Mouse (Mus musculus) midbrain, embryonic 11.5 days (tissue): ENCODE measurements around the gene Elmo1. TPM values are rescaled to one million over a fixed set of nuclear protein-coding genes. Genes with fewer than 3 reads are reported as not detected.
A peak's percentile ranks its signal among the peaks of the same experiment; 100 is the strongest.

Experiments used
- ATAC-seq: fragments of 200-750 bp; cut with Nextera tagmentation; 2 replicates; pipeline ENCODE4 v1.8.0; 2017; ENCODE audit warnings: moderate TSS enrichment, moderate library complexity; ENCODE audit not compliant: low FRiP score
- DNase-seq: peaks from one replicate; pipeline ENCODE4 v3.0.0; 2015; ENCODE audit warnings: low spot score; ENCODE audit errors: missing footprints
- H3K27ac ChIP-seq: fragments of 300-500 bp; sonication (generic); 2 replicates; pipeline ENCODE4 v1.5.1; 2014; ENCODE audit warnings: low read depth, low read length
- H3K27me3 ChIP-seq: fragments of 300-500 bp; sonication (generic); 2 replicates; pipeline ENCODE4 v1.6.1; 2014; ENCODE audit warnings: mild to moderate bottlenecking, low read length, moderate library complexity, mixed read lengths; ENCODE audit not compliant: control insufficient read depth, insufficient read depth
- H3K36me3 ChIP-seq: fragments of 300-500 bp; sonication (generic); 2 replicates; pipeline ENCODE4 v1.6.1; 2014; ENCODE audit warnings: mild to moderate bottlenecking, low read length, moderate library complexity, mixed read lengths; ENCODE audit not compliant: control insufficient read depth, insufficient read depth
- H3K4me1 ChIP-seq: fragments of 300-500 bp; sonication (generic); 2 replicates; pipeline ENCODE4 v1.6.1; 2014; ENCODE audit warnings: low read length; ENCODE audit not compliant: control insufficient read depth, insufficient read depth
- H3K4me2 ChIP-seq: fragments of 300-500 bp; sonication (generic); 2 replicates; pipeline ENCODE4 v1.6.1; 2014; ENCODE audit warnings: mild to moderate bottlenecking, moderate library complexity
- H3K4me3 ChIP-seq: fragments of 300-500 bp; sonication (generic); 2 replicates; pipeline ENCODE4 v1.5.1; 2014; ENCODE audit warnings: low read depth, low read length
- H3K9ac ChIP-seq: fragments of 300-500 bp; sonication (generic); 2 replicates; pipeline ENCODE4 v1.6.1; 2014; ENCODE audit warnings: low read length
- H3K9me3 ChIP-seq: fragments of 300-500 bp; sonication (generic); 2 replicates; pipeline ENCODE4 v1.6.1; 2016; ENCODE audit warnings: low read length; ENCODE audit not compliant: control insufficient read depth
- WGBS: fragments of 180-500 bp; shearing (Covaris S2); extraction: QIAGEN DNeasy Blood & Tissue Kit; methylation state at CpG from one replicate; pipeline ENCODE4 v1.1.7; 2014; 5-methylcytosine and 5-hydroxymethylcytosine counted together
- polyA plus RNA-seq: library from polyadenylated mRNA; unstranded; fragments of >200 nt; fragmentation: Nextera tagmentation; extraction: Ambion mirVana; gene quantifications from 2 replicates; pipeline ENCODE4 v1.2.1, GENCODE M21; 2014

Gene Elmo1
- polyA plus RNA-seq, 1 experiment from 2014 or later: 19.1 TPM

- Histone ChIP-seq H3K9ac (no peak overlapping the region), H3K27me3 (no peaks in the 10 kb centered on the region), H3K4me2 (no peak overlapping the region), H3K27ac (no peak overlapping the region), H3K4me1 (0 out of 2 replicates have a peak, but pooled peaks cover 1% of the 10 kb centered on the region), H3K36me3 (no peaks in the 10 kb centered on the region), H3K4me3 (no peak overlapping the region), H3K9me3 (no peaks in the 10 kb centered on the region)
- 93% methylated on average over 1 of the region's 1 CpGs for WGBS
- ATAC-seq (no peak), DNase-seq (no peak)
Measured at GRCm38 (mm10) chr13:20467381-20467780, 377.0 kb downstream of the Elmo1 start.

GRCm38 (mm10) chr13:20471732-20472131 lies 381.3 kb downstream of the Elmo1 start:
- WGBS: 11% methylated on average over 6 of the region's 6 CpGs
- H3K9me3 ChIP-seq: no peaks in the 10 kb centered on the region
- peak overlapping the region; percentile 10; the same call in 1 of the 2 replicates for H3K9ac ChIP-seq
- ATAC-seq: peak; percentile 61
- no peaks in the 10 kb centered on the region for H3K27me3 ChIP-seq
- no peaks in the 10 kb centered on the region for H3K36me3 ChIP-seq
- H3K27ac ChIP-seq: peak overlapping the region; percentile 46; the same call in 1 of the 2 replicates
- H3K4me1 ChIP-seq: peaks cover 9% of the 10 kb centered on the region; the same call in 1 of the 2 replicates
- H3K4me3 ChIP-seq: peak overlapping the region; percentile 32; the same call in 1 of the 2 replicates
- DNase-seq: peak; percentile 96
- peak overlapping the region; percentile 37 for H3K4me2 ChIP-seq

GRCm38 (mm10) chr13:20472301-20472831 lies 382.0 kb downstream of the Elmo1 start:
- peak; percentile 93 for DNase-seq
- H3K9ac ChIP-seq: peak overlapping the region; percentile 10; the same call in 1 of the 2 replicates

GRCm38 (mm10) chr13:20472891-20473539 lies 382.6 kb downstream of the Elmo1 start:
- Histone ChIP-seq H3K9ac (peak overlapping the region; percentile 47), H3K27me3 (no peaks in the 10 kb centered on the region)

More at GRCm38 (mm10) chr13:20472301-20472831, 382.0 kb downstream of the Elmo1 start:
- H3K27me3 ChIP-seq: no peaks in the 10 kb centered on the region
- 26% methylated on average over 10 of the region's 10 CpGs for WGBS
- peak overlapping the region; percentile 51; the same call in 1 of the 2 replicates for H3K27ac ChIP-seq
- peak overlapping the region; percentile 37 for H3K4me2 ChIP-seq
- no peaks in the 10 kb centered on the region for H3K9me3 ChIP-seq
- peak overlapping the region; percentile 32 for H3K4me3 ChIP-seq
- H3K36me3 ChIP-seq: no peaks in the 10 kb centered on the region
- ATAC-seq: peak; percentile 90
- peaks cover 9% of the 10 kb centered on the region; the same call in 1 of the 2 replicates for H3K4me1 ChIP-seq

GRCm38 (mm10) chr13:20473641-20474078 lies 383.3 kb downstream of the Elmo1 start:
- Histone ChIP-seq H3K9me3 (no peaks in the 10 kb centered on the region), H3K27ac (peak overlapping the region; percentile 51), H3K4me1 (peaks cover 9% of the 10 kb centered on the region; the same call in 1 of the 2 replicates), H3K4me2 (peak overlapping the region; percentile 37), H3K9ac (peak overlapping the region; percentile 47), H3K4me3 (peak overlapping the region; percentile 32), H3K36me3 (no peaks in the 10 kb centered on the region), H3K27me3 (no peaks in the 10 kb centered on the region)
- ATAC-seq (no peak), DNase-seq (no peak)
- 66% methylated on average over 7 of the region's 7 CpGs for WGBS

More at GRCm38 (mm10) chr13:20472891-20473539, 382.6 kb downstream of the Elmo1 start:
- peak; percentile 91 for DNase-seq
- Histone ChIP-seq H3K27ac (peak overlapping the region; percentile 51), H3K4me2 (peak overlapping the region; percentile 37), H3K4me1 (peaks cover 9% of the 10 kb centered on the region; the same call in 1 of the 2 replicates), H3K4me3 (peak overlapping the region; percentile 32), H3K9me3 (no peaks in the 10 kb centered on the region), H3K36me3 (no peaks in the 10 kb centered on the region)
- ATAC-seq: peak; percentile 80
- 39% methylated on average over 15 of the region's 15 CpGs for WGBS

GRCm38 (mm10) chr13:20474600-20474999 lies 384.2 kb downstream of the Elmo1 start:
- Histone ChIP-seq H3K27me3 (no peaks in the 10 kb centered on the region), H3K9me3 (no peaks in the 10 kb centered on the region), H3K27ac (no peak overlapping the region), H3K4me1 (peaks cover 9% of the 10 kb centered on the region; the same call in 1 of the 2 replicates), H3K36me3 (no peaks in the 10 kb centered on the region), H3K4me3 (peak overlapping the region; percentile 32), H3K9ac (peak overlapping the region; percentile 16; the same call in 1 of the 2 replicates), H3K4me2 (peak overlapping the region; percentile 37)
- ATAC-seq (no peak), DNase-seq (no peak)
- WGBS: 98% methylated on average over 4 of the region's 4 CpGs

- no peak overlapping the region for H3K9ac ChIP-seq
- H3K4me2 ChIP-seq: no peak overlapping the region
- WGBS: 82% methylated on average over 1 of the region's 1 CpGs
- H3K27ac ChIP-seq: no peak overlapping the region
- no peaks in the 10 kb centered on the region for H3K9me3 ChIP-seq
- no peak overlapping the region for H3K4me3 ChIP-seq
- no peaks in the 10 kb centered on the region for H3K4me1 ChIP-seq
- DNase-seq: no peak
- no peaks in the 10 kb centered on the region for H3K27me3 ChIP-seq
- H3K36me3 ChIP-seq: no peaks in the 10 kb centered on the region
- ATAC-seq: no peak
Measured at GRCm38 (mm10) chr13:20481805-20482204, 391.4 kb downstream of the Elmo1 start.

GRCm38 (mm10) chr13:20489110-20489509 lies 398.7 kb downstream of the Elmo1 start:
- 64% methylated on average over 3 of the region's 3 CpGs for WGBS
- ATAC-seq (peak; percentile 48; the same call in 1 of the 2 replicates), DNase-seq (peak; percentile 82)
- no peak overlapping the region for H3K9ac ChIP-seq
- no peak overlapping the region for H3K4me2 ChIP-seq
- no peak overlapping the region for H3K4me3 ChIP-seq
- no peak overlapping the region for H3K27ac ChIP-seq
- no peaks in the 10 kb centered on the region for H3K4me1 ChIP-seq
- H3K27me3 ChIP-seq: no peaks in the 10 kb centered on the region
- H3K9me3 ChIP-seq: no peaks in the 10 kb centered on the region
- H3K36me3 ChIP-seq: no peaks in the 10 kb centered on the region
